Mouse (Mus musculus) thymus, postnatal 0 days (tissue): Measurements from ENCODE around the gene Gpsm1. TPM values are rescaled to one million over a fixed set of nuclear protein-coding genes. Genes with fewer than 3 reads are reported as not detected.
A peak's percentile ranks its signal among the peaks of the same experiment; 100 is the strongest.

Experiments used
- DNase-seq: peaks from one replicate; pipeline ENCODE4 v3.0.0-alpha.2; 2015; ENCODE audit warnings: low spot score
- polyA plus RNA-seq: library from polyadenylated mRNA; unstranded; fragments of >200 nt; fragmentation: Nextera tagmentation; extraction: Ambion mirVana; gene quantifications from 2 replicates; pipeline ENCODE4 v1.2.1, GENCODE M21; 2015

Gene Gpsm1
- polyA plus RNA-seq: 12.5 and 13.7 TPM in 2 replicates

DNA sequence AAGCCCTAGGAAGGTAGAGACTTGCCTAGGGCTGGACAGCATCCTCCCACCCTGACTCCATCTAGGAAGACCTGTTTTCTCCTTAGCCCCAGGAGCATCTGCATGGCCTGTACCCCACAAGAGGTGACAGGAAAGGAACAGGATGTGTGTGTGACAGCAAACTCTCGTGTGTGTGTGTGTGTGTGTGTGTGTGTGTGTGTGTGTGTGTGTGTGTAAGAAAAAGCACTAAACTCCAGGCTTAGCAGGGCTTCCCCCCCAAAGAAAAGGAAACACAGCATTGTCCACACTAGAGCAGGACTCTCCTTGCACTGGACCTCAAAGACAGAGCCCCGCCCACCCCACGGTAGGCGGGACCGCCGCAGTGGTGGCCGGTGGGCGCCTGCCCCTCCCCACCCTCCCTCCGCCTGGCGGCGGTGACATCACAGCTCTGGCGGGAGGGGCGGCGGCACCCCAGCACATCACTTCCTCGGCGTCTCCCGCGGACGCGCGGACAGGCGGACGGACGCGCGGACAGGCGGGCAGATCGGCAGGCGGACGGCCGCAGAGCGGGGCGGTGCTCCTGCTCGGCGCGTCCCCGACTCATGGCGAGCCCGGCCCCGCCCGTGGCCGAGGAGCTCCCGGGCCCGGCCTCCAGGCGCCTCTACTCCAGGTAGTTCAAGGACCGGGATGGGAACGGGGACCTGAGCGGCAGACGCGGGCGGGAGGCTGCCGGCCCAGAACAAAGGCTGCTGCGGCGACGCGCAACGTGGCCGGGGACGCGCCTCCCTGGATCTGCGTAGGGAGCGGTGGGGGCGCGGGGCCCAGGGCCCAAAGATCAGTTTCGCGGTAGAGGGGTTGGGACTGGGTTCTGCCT lies at the start of gene Gpsm1:
Gene Gpsm1, plus strand, starts transcription at position 444 of the 853 bp plus-strand sequence.
- DNase-seq: peak; percentile 67

DNA sequence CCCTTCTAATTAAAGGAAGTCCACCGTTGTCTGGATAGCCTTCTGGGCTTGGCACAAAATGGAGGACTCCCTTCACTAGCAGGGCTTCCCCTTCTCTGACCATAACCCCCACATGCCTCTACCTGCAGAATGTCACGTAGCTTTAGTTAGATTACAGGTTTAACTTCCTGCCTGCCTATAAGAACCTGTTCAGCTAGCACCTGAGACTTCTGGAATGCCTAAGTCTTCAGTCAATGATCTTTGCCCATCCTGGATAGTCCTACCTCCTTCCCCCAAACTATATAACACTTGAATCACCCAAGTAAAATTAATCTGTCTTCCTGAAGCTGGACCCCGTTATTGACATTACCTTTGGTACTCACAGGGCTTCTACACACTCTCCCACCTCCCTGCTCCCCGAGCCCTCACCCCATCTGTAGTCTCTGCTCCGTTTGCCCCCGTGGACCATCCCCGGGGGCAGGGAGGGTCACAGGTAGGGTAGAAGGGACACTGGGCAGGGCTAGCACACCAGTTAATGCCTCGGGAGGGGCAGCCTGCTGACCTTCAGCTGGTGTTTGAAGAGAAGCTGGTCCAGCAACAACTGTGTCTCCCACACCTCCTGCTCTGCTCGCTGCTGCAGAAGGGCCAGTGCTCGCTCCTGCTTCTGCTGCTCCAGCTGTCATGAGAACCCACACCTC lies 49.1 kb upstream of the Gpsm1 start:
- no peak for DNase-seq

DNA sequence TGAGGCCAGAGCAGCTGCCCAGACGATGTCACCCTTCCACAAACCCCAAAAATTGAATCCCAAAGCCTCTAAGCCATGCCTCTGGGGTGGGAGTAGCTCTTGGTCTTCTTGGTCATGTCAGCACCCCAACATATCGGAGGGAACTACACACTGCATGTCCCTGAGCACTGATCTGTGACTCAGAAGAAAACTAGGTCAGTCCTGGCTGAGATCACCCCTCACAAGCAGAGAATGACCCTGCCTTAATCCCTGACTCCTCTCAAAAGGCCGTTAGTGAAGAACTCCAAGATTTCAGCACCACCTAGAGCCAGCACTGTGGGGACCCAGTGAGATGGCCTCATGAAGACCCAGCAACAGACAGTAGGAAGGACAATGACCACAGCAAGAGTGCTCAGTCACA lies 47.1 kb upstream of the Gpsm1 start:
- DNase-seq: no peak

DNA sequence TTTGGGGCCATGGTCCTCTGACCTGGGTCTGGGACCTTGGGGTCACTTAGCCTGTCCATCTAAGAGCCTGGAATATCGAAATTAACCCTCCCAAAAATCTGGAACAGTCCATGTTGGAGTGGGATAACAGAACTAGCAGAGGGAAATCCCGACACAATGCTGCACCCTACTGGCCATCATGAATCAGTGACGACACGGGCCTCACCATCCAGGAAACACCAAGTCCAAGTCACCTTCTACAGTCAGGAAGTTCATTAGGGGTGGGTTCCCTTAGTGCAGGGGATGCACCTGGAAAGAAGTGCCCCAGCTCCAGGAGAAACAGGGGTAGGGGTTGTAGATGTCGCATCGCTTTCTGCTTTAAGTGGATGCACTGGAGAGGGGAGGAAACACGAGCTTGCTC lies 41.7 kb upstream of the Gpsm1 start:
- peak; percentile 44 for DNase-seq

DNA sequence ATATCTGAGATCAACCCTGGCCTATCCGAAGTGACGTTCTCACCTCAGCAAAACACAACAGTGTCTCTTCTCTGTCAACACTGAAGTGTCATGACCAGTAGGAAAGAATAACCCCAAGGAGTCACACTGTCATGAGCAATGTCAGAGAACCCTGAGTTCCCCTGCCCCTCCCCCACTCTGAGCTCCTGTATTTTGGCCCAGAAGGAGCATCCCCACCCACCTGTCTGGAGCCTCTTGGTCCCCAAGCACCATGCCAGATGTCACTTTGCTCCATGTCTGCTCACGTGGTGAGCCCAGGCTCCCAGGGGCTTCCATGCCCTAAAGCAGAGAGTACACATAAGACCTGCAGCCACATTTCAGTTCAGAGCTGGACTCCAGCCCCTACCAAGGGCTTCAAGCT lies 35.6 kb upstream of the Gpsm1 start:
- DNase-seq: no peak

DNA sequence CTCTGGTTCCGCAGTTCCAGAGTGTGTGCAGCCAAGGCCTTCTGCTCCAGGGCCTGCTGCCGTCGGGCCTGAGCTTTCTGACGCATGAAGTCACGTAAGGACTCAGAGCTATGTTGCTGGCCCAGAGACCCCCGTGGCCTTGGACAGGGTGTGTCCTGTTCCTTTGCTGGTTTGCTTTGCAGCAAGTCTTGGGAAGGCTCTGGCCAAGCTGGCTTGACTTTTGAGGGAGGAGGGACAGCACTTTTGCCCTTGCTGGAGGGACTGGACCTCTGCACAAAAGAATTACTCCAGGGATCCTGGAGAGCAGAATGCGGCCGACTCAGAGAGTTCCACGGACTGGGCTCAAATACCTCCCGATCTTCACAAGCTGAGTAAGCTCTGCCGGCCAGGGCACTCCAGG lies 34.7 kb upstream of the Gpsm1 start:
- no peak for DNase-seq

DNA sequence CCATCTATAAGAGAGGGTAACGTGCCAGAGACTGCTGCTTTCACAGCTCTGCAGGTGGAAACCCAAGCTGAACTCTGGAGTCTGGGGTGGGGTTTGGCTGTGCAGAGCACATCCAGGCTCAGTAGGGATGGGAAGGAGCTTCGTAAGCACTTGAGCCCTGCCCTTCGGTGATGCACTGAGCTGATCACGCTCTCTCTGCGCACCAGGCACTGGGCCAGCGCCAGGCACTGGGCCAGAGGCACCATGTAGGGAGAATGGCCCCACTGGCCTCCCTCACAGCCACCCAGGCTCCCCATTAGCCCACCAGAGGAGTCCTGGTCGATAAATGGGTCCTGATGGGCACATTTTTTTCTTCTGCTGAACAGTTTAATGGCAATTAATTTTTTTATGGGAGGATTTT lies 29.5 kb upstream of the Gpsm1 start:
- DNase-seq: no peak

DNA sequence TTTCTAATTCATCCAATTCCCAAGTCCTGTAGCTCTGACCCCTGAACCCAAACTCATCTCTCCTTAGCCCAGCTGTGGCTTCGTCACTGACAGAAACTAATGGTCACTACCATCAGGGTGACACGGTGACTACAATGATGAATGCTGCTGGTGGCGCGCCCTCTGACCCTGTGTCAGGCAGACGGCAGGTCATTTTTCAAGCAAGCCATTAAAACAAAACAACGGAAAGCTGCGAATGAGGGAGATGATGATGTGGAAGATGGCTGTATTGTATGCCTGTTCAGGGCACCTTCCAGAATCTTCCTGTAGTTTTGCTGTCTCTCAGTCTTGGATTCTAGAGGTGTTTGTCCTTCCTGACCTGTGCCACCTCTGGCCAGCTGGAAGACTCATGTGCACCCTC lies 28.9 kb upstream of the Gpsm1 start:
- no peak for DNase-seq

DNA sequence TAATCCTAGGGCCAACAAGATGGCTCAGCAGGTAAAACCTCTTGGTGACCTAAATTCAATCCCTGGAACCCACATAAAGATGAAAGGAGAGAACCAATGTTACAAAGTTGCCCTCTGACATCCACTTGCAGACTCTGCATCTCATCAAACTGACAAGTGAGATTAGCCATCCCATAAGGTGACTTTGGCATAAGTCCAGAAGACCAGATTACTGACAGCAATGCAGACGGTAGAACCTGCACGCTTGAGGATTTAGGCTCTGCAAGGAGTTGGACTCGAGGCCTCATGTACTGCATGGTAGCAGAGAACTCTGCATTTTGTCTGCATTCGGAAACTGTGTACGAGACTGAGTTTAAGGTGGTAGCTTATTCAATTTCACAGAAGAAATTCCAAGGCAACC lies 25.2 kb upstream of the Gpsm1 start:
- DNase-seq: no peak

DNA sequence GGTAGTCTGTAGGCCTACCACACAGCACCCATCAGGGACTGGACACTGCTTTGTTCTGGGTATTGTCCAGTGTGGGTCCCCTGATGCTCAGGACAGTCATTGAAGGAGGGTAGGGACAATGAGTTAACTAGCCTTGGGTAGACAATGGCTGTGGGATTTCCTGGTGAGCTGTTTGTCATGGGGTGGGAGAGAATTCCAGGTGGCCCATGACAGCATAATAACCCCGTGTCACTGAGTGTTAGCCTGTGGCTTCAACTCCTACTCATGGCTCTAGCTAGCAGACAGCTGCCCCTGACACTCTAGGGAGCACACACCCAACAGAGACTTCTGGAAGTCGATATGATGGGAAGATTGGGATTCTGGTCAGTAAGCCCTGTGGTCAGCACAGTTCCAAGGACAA lies 20.9 kb upstream of the Gpsm1 start, which contains the start of gene Ccdc187:
Gene Ccdc187, minus strand, starts transcription at position 101 of the 400 bp plus-strand sequence.
- no peak for DNase-seq

DNA sequence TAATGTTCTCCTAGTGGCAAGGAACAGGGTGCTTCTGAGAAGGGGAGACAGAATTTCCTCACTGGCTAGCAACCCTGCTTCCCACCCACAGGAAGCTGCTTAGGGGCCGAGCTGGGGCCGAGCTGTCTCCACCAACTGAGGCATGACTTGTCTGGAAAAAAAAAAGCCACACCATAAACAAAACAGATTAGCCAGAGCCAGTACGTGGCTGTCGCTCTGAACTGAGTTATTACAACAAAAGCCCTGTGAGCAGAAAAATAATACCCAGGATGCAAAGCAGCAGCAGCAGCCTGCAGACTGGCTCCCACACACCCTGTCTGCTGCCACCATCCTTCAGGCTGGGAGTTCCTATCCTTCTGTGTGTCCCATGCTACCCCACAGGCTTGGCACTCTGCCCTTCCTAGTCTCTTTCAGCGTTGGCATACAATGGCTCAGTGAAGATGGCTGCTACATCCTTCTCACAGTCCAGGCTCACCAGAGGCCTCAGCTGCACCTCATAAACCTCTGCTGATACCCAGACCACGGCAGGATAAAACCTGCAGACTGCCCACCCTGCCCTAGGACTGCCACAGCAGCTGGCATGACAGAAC lies 18.6 kb upstream of the Gpsm1 start:
- DNase-seq: no peak

DNA sequence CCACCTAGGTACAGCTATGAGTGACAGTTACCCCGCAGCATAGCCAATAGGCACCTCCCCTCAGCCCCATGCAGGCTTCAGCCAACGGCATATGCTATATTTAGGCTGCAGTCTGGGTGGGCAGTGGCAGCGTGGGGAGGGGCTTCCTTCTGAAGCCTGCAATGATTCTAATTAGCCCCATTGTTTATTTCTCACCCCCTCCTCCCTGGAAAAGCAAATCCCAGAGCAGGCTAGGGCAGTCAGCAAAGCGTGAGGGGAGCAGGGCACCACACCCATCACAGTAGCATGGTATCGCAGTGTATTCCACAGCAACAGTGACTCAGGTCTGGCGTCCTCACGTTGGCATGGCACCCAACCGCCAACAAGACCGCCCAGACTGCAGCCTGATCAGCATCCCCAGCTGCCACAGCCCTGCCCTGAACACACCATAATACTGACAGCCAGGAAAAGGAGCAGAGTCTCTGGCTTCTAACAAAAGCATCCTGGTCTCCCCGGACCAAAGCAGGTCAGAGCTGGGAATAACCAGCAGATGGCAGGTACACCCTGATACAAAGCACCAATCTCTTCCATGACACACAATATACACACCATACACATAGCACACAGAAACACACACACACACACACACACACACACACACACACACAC lies 17.0 kb upstream of the Gpsm1 start:
- DNase-seq: peak; percentile 33

DNA sequence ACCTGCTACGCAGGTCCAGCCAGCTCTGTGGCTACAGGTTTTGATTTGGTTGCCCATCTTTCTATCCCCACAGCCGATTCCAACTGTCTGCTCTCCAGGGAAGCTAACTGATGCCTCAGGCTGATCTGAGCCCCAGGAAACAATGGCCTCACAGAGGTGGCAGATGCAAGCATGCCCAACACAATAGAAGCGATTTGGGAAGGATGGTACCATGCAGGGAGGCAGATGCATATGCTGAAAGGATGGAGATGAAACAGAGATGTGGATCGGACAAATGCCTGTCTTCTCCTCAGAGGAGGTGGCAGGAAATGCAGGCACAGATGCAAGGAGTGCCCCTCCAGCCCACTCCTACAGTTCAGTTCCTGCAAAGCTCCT lies 16.5 kb upstream of the Gpsm1 start:
- DNase-seq: no peak

DNA sequence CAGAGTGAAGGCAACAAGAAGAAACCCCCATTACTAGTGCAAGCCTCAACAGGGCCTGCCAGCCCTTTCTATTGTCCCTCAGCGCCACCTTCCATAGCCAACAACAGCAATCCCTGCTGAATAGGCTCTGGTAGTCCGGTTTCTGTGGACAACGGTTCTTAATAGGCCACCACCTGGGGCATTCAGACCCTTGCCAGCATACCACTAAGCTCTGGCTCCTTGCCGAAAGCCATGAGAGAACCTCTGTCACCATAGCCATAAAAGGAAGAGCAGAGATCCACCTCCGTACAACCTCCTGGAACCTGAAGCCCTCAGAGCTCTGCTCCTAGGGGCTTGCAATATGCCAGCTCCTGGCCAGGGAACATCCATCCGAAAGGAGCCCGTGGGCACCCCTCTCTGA lies 16.0 kb upstream of the Gpsm1 start:
- no peak for DNase-seq

DNA sequence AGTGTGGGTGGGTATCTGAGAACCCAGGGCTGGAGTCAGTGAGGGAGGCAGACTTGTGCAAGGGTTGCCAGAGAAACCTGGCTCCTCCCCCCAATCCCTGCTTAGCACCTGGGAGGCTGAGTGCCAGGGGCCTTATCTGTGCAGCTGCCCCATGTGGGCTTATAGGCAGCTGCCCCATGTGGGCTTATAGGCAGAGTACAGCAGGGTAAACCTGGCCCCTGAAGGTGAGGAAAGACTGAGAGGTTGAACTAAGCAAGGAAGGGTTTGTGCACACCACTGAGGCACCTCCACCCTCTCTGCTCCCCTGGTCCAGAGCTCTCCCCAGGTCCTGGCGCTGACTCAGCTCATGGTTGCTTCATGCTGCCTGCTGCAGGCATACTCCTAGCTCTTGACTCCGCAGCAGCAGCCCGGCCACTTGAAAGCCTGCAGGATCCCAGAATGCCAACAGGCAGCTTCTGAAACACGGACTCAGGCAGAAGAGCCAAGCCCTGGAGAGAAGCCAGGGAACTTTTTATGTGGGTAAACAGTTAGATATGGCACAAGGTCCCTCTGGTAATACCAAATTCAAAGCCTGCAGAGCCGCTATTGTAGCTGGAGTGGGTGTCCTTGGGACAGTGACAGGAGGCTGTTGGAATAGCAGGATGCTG lies 15.0 kb upstream of the Gpsm1 start:
- DNase-seq: no peak

DNA sequence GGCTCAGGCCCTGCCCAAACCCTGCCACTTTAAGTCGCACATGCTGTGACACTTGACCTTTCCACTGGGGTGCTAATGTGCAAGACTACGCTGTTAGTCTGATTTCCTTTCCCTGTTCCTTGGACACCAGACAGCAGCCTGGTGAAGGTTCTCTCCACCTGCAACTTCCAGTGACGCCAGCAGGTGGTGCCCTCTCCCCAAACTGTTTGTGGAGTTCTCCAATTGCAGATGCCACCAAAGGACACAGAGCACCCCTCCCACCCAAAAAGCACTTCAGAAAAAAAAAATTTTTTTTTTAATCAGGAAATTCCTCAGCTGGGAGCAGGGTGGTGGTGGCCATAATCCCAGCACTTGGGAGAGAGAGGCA lies 14.5 kb upstream of the Gpsm1 start:
- peak; percentile 84 for DNase-seq

DNA sequence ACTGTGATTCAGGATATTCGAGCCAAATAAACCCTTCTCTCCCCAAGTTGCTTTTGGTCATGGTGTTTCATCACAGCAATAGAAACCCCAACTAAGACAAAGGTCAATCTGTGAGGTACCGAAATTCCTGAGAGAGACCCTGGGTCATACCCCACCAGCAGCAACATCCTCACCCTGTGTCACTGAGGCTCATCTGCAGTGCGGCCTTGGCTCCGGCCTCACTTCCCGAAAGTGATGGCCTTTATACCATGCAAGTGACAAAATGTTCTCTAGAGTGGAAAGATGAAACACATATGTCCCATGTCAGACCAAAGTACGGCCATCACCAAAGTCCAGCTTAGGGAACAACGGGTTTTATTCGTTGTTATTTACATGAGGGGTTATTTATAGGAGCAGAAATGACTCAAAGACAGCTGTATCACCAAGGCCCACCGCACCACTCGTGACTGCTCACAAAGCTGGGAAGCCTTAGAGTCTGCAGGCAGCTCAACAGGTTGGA lies 13.3 kb upstream of the Gpsm1 start:
- no peak for DNase-seq

DNA sequence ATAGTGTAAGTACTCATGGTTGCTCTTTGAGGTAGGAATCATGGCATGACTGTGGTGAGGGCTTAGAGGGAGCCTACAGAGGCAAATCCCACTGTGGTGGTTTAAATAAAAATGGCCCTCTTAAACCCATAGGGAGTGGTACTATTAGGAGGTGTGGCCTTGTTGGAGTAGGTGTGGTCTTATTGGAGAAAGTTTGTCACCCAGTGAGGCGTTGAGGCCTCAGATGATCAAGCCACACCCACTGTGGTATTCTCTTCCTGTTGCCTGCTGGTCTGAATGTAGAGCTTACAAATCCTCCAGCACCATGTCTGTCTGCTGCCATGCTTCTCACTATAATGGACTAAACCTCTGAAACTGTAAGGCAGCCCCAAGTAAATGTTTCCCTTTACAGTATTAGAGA lies 10.6 kb upstream of the Gpsm1 start:
- no peak for DNase-seq

DNA sequence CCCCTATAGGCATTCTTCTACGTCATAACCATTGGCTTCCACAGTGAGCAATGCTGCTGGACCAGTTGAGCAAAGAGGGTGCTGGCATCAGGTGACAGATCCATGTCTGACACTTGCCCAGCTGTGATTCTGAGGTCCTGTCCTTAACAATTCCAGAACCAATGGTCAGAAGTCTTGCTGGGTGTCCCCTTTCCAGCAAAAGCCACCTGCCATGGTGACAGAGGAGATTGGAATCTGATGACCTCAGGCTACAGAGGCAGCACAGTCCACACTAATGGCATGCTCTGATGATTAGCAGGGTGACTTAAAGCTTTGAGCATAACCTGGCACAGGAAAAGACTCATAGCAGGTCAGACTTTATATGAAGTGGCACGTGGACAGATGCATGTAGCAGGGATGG lies 9.8 kb upstream of the Gpsm1 start:
- no peak for DNase-seq

DNA sequence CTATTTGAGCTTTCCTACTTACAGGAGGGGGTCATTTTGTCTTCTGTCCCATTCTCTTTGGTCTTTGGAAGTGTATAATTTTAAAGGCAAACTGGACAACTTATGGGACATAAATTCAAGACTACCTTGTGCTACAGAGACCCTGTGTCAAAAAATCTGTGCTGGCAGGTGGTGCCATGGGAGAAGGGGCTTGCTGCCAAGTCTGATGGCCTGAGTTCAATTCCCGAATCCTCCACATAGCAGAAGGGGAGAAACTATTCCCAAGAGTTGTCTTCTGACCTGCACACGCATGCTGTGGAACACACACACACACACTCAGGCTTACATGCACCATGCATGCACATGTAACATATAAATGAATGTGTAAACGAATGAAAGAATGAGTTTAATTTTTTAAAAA lies 8.6 kb upstream of the Gpsm1 start:
- no peak for DNase-seq

DNA sequence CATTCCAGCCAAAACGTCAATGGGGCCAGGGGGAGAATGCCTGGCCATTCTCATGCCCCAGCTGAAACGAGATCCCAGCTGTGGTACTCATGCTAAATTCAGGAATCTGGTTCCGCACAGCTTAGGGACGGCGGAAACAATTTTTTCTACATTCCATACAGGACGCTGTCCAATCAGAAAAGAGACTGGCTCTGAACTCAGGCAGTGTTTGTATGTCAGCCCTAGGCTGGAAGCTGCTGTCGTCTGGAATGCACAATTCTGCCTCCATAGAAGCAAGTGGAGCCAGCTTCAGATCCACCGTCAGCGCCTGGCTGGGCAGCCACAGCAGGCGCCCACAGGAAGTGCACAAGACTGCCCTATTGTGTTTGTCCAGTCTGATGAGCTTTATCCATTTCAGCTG lies 5.6 kb upstream of the Gpsm1 start:
- no peak for DNase-seq
